Mouse (Mus musculus) ES-CJ7 (cell line): ENCODE data around the gene Dnm3.

ENCODE experiments used
- DNase-seq: peaks from one replicate; pipeline ENCODE4 v3.0.0; 2011; ENCODE audit warnings: low read depth, low spot score

Gene Dnm3

GRCm38 (mm10) chr1:162036461-162036835, 441.4 kb downstream of the Dnm3 start:
- DNase-seq = no peak

- no peak for DNase-seq
Observed at GRCm38 (mm10) chr1:162035800-162036460, 441.9 kb downstream of the Dnm3 start.

- DNase-seq = no peak
Observed at GRCm38 (mm10) chr1:162023681-162024270, 454.1 kb downstream of the Dnm3 start.

- no peak for DNase-seq
Observed at GRCm38 (mm10) chr1:162020766-162021165, 457.1 kb downstream of the Dnm3 start.

GRCm38 (mm10) chr1:162020303-162020731, 457.5 kb downstream of the Dnm3 start:
- DNase-seq = no peak

GRCm38 (mm10) chr1:162018601-162018977, 459.2 kb downstream of the Dnm3 start:
- no peak for DNase-seq

GRCm38 (mm10) chr1:162017975-162018600, 459.7 kb downstream of the Dnm3 start:
- DNase-seq = no peak

- no peak for DNase-seq
Observed at GRCm38 (mm10) chr1:162016982-162017381, 460.9 kb downstream of the Dnm3 start.

GRCm38 (mm10) chr1:162015247-162015862, 462.5 kb downstream of the Dnm3 start:
- no peak for DNase-seq

- no peak for DNase-seq
Observed at GRCm38 (mm10) chr1:162013561-162013960, 464.3 kb downstream of the Dnm3 start.

- no peak for DNase-seq
Observed at GRCm38 (mm10) chr1:162011523-162012245, 466.1 kb downstream of the Dnm3 start.

- DNase-seq = no peak
Observed at GRCm38 (mm10) chr1:162009086-162009485, 468.7 kb downstream of the Dnm3 start.

GRCm38 (mm10) chr1:162008631-162009067, 469.2 kb downstream of the Dnm3 start:
- no peak for DNase-seq

GRCm38 (mm10) chr1:162008208-162008607, 469.6 kb downstream of the Dnm3 start:
- DNase-seq = no peak

- DNase-seq = no peak
Observed at GRCm38 (mm10) chr1:162006109-162006508, 471.7 kb downstream of the Dnm3 start.

GRCm38 (mm10) chr1:162004821-162005770, 472.7 kb downstream of the Dnm3 start:
- no peak for DNase-seq

- no peak for DNase-seq
Observed at GRCm38 (mm10) chr1:162004518-162004780, 473.4 kb downstream of the Dnm3 start.

- no peak for DNase-seq
Observed at GRCm38 (mm10) chr1:162003729-162004517, 473.9 kb downstream of the Dnm3 start.

- no peak for DNase-seq
Observed at GRCm38 (mm10) chr1:162001328-162001727, 476.5 kb downstream of the Dnm3 start.

GRCm38 (mm10) chr1:161999882-162000371, 477.9 kb downstream of the Dnm3 start:
- peak; percentile 75 for DNase-seq
